Mouse (Mus musculus) neural tube, embryonic 10.5 days (tissue): ENCODE results near the gene Spata32.

ENCODE experiments used
- DNase-seq: peaks from one replicate; pipeline ENCODE4 v3.0.0-alpha.2; 2017; ENCODE audit warnings: low spot score; ENCODE audit errors: extremely low spot score

The Spata32 gene

DNA sequence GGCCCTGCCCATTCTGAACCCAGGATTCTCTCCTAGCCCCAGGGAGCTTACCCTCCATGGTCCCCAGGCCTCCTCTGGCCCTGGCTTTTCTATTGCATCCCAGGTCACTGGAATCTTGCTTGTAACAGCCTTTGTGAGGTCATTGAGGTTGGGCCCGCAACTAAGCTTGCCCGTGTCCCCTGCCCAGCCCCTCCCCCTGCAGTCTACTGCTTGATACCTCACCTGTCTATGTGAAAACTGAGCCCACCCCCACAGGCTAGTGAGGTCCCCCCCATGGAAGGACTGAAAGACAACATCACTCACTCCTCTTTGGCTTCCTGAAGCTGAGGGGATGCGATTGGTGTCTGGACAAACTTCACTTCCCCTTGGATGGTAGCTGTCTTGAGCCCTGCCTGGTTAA is 9.8 kb downstream of the Spata32 start, which contains the start of gene 1700023F06Rik:
TSS of gene 1700023F06Rik (minus strand) at position 101 of the 400 bp plus-strand sequence.
- DNase-seq: no peak

- DNase-seq: no peak
Observed at GRCm38 (mm10) chr11:103206203-103206602, 12.0 kb downstream of the Spata32 start.

GRCm38 (mm10) chr11:103202376-103202775 is 15.9 kb downstream of the Spata32 start:
- DNase-seq: no peak

GRCm38 (mm10) chr11:103201664-103202063 is 16.6 kb downstream of the Spata32 start:
- DNase-seq: no peak

DNA sequence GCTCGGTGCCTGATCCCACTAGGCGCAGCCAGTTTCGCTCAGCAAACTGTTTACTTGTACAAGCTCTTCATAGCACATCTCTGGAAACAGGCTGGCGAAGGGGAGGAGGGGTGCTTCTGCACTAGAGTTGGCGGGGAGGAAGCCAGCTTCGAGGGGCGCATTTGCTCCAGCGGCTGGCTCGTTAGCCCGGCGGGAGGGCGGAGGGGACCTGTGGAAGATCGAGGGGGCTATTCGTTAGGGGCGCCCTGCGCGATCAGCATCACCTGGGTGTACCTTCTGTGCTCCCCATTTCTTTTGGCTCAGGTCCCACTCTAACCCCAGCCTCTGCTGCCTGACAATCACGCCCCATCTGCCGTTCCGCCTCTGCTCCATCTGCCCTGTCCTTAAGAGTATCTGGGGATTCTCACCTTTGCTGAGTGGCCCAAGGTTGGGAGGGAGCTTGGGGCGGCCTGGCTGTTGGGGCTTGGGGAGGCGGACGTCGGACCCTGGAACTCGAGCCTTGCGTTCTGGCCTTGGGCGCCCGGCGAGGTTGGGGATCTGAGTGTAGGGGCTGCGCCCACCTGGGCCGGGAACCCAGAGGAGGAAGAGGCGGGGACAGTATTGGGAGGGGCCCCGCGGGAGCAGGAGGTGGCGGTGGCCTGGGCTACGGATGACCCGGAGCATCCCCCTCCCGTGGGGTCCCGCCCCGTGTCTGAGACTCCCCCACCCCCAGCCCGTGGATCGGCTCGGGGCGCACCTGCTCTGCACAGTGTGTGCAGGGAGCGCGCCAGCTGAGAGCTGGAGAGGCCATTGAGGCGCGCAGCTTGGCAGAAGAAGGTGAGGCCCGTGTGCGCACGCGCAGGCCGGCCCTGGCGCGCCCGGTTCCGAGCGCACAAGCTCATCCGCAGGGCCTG is 19.1 kb downstream of the Spata32 start:
- DNase-seq: peak; percentile 34

DNA sequence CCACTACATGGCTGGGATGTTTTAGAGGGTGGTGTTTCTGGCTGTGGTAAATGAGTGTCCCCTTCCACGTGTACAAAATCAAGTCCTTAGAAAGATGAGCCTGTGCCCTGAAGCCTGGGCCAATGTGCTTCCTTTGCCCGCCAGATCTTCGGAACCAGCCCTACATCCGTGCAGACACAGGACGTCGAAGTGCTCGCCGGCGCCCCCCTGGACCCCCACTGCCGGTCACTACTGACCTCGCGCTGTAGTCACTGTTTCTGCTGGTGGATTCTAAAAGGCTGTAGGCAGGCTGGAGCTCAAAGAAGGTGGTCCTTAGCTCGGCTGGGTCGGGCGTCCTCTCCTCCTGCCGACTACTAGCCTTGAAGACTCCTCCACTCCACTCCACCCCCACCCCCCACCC is 19.9 kb downstream of the Spata32 start:
- DNase-seq: no peak

- no peak for DNase-seq
Observed at GRCm38 (mm10) chr11:103197340-103197739, 20.9 kb downstream of the Spata32 start.

- no peak for DNase-seq
Observed at GRCm38 (mm10) chr11:103195656-103196055, 22.6 kb downstream of the Spata32 start.

GRCm38 (mm10) chr11:103195236-103195635 is 23.0 kb downstream of the Spata32 start:
- no peak for DNase-seq

- DNase-seq: no peak
Observed at GRCm38 (mm10) chr11:103193825-103194168, 24.4 kb downstream of the Spata32 start.

GRCm38 (mm10) chr11:103192956-103193824 is 25.0 kb downstream of the Spata32 start:
- no peak for DNase-seq

- no peak for DNase-seq
Observed at GRCm38 (mm10) chr11:103192230-103192955, 25.8 kb downstream of the Spata32 start.

DNA sequence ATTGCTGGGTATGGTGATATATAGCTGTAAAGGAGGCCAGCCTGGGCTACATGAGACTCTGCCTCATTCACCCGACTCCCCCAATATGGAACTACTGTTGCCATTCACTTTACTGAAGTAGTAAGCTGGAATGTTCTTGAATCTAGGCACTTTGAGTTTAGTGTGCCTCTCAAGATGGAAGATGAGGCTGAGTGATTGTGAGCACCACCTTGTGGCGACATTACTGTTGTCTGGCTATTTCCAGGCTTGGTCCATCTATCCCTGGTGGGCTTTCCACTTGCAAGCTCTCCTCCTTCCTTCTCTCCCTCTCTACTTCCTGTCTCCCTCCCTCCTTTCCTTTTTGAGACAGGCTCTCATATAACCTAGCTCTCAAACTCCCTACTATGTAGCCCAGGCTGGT is 33.3 kb downstream of the Spata32 start:
- DNase-seq: no peak

- no peak for DNase-seq
Observed at GRCm38 (mm10) chr11:103181911-103182310, 36.3 kb downstream of the Spata32 start.

GRCm38 (mm10) chr11:103181349-103181748 is 36.9 kb downstream of the Spata32 start:
- no peak for DNase-seq

DNA sequence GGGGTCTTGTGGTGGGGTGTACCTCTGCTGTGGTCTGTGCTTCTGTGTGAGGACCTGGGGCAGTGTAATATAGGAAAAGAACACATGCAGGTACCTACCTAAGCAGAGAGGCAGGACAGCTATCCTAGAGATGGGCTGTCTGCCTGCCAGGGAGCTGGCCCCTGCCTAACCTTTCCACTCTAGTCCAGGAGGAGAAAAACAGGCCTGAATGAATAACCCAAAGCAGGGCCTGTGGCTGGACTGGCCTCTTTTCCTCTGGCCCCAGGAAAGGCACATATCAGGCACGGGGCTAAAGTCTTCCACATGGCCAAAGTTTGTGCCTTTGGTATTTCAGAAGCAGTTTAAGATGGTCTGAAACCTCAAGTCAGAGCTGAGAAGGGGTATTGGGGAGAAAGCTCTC is 37.8 kb downstream of the Spata32 start:
- DNase-seq: no peak

GRCm38 (mm10) chr11:103178748-103179147 is 39.5 kb downstream of the Spata32 start:
- DNase-seq: no peak

DNA sequence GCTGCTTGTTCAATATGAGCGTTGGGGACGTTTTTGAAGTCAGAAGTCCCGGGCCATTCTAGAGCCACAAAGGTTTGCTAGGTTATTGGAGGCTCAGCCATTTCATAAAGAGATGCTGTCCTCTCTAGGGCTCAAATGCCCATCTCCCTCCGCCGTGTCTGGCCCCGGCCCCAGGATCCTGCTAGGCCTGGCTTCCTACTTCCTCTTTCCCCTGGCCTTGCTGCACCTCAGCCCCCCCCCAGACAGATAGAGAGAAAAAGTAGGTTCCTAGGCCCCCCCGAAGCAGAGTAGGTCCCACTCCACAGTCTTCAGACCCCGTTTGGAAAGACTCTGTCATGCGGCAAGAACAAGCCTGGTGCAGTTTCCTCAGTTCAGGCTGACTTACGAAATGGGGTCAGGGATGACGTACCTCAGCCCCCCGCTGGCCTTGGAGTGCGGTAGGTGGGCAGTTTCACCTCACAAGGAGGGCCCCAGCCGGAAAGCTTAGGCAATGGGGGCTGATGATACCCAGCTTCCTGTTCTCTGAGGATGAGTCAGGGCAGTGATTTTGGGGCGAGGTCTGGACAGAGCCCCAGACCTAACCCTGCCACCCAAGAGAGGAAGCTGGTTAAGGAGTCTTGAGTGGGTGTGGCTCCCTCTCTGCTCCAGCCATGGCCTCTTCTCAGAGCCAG is 40.3 kb downstream of the Spata32 start:
- no peak for DNase-seq

GRCm38 (mm10) chr11:103177216-103177615 is 41.0 kb downstream of the Spata32 start:
- DNase-seq: no peak

GRCm38 (mm10) chr11:103176510-103176909 is 41.7 kb downstream of the Spata32 start:
- no peak for DNase-seq
